Mouse (Mus musculus) frontal cortex, postnatal 10 days (tissue): ENCODE data around the gene Sh3gl3.

Experiments used
- DNase-seq, 2 experiments: peaks; one replicate each; pipeline ENCODE4 v3.0.0; 2022; ENCODE audit warnings: low spot score in 2 of 2, mixed read lengths in 1 of 2

Gene Sh3gl3

GRCm38 (mm10) chr7:82287242-82287641, 113.6 kb downstream of the Sh3gl3 start:
- no peak for DNase-seq

GRCm38 (mm10) chr7:82293441-82293840, 119.8 kb downstream of the Sh3gl3 start:
- DNase-seq: no peak

- no peak for DNase-seq
These were observed 120.4 kb downstream of the Sh3gl3 start for GRCm38 (mm10) chr7:82294083-82294482.

GRCm38 (mm10) chr7:82294611-82295010, 121.0 kb downstream of the Sh3gl3 start:
- no peak for DNase-seq

GRCm38 (mm10) chr7:82308398-82308797, 134.8 kb downstream of the Sh3gl3 start:
- no peak for DNase-seq

- no peak for DNase-seq
These were observed 144.9 kb downstream of the Sh3gl3 start for GRCm38 (mm10) chr7:82318515-82318914.

- DNase-seq: no peak
These were observed 153.0 kb downstream of the Sh3gl3 start for GRCm38 (mm10) chr7:82326616-82327015.

- no peak for DNase-seq
These were observed 153.6 kb downstream of the Sh3gl3 start for GRCm38 (mm10) chr7:82327201-82327600.

- no peak for DNase-seq
These were observed 154.2 kb downstream of the Sh3gl3 start for GRCm38 (mm10) chr7:82327881-82328280.

GRCm38 (mm10) chr7:82329831-82330230, 156.2 kb downstream of the Sh3gl3 start:
- DNase-seq: no peak

- DNase-seq: no peak
These were observed 157.2 kb downstream of the Sh3gl3 start for GRCm38 (mm10) chr7:82330860-82331259.

GRCm38 (mm10) chr7:82334000-82334399, 160.4 kb downstream of the Sh3gl3 start:
- DNase-seq: no peak

GRCm38 (mm10) chr7:82335211-82336121, 161.8 kb downstream of the Sh3gl3 start, which contains the start of gene Adamtsl3:
Gene Adamtsl3 (plus strand): TSS chr7:82335694.
- peak in 1 of 2 experiments; percentile 17 for DNase-seq

- no peak for DNase-seq
These were observed 162.5 kb downstream of the Sh3gl3 start for GRCm38 (mm10) chr7:82336132-82336531.

GRCm38 (mm10) chr7:82338121-82338520, 164.5 kb downstream of the Sh3gl3 start:
- no peak for DNase-seq

GRCm38 (mm10) chr7:82338532-82338931, 164.9 kb downstream of the Sh3gl3 start:
- no peak for DNase-seq

GRCm38 (mm10) chr7:82339214-82339613, 165.6 kb downstream of the Sh3gl3 start:
- DNase-seq: no peak

GRCm38 (mm10) chr7:82341476-82341875, 167.8 kb downstream of the Sh3gl3 start:
- no peak for DNase-seq

- DNase-seq: no peak
These were observed 173.1 kb downstream of the Sh3gl3 start for GRCm38 (mm10) chr7:82346706-82347105.

GRCm38 (mm10) chr7:82349796-82350195, 176.2 kb downstream of the Sh3gl3 start:
- DNase-seq: no peak

- DNase-seq: no peak
These were observed 176.8 kb downstream of the Sh3gl3 start for GRCm38 (mm10) chr7:82350421-82350820.
